Mouse (Mus musculus) cortical plate, adult 2 months (tissue): ENCODE results near the gene Tnfaip2.

Experiments
- CTCF ChIP-seq: fragments of 200-500 bp; IDR thresholded peaks from 2 replicates; pipeline ENCODE4 v1.5.1; 2011; ENCODE audit warnings: mild to moderate bottlenecking, control low read depth, low read length; ENCODE audit not compliant: insufficient read depth; ENCODE audit errors: extremely low read depth
- POLR2A ChIP-seq: fragments of 200-500 bp; IDR thresholded peaks from 2 replicates; pipeline ENCODE4 v1.6.1; 2011; ENCODE audit warnings: mild to moderate bottlenecking, low read length, control low read depth; ENCODE audit not compliant: insufficient read depth; ENCODE audit errors: extremely low read depth

DNA sequence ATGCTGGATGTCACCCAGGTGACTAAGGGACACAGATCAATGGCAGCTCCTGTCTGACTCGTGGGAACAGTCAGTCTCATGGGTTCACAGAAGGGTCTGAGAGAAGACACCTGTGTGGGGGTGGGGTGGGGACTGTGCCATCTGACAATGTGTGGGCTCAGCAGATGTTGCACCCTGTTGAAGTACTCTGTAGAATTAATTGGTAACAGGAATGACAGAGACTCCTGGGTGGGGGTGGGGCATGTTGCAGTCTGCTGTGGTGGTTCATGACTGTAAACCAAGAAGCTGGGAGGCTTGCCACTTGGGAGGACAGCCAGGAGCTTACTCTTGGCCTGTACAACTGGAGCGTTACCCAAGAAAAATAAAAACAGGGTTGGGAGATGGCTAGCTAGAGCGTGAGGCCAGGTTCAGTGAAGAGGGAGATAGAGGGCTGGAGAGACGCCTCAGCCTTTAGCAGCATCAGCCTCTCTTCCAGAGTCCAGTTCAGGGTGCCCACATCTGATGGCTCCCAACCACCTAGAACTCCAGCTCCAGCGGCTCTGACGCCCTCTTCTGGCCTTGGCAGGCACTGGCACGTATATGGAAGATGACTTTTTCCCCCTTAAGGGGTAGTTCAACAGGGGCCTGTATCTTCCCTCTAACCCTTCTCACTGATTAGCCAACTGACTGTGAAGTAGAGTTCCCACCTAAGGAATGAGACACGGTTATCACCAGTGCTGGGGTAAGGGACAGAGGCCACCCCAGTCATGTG, 32.8 kb downstream of the Tnfaip2 start:
- TF ChIP-seq CTCF (no peak), POLR2A (no peak)
